Mouse (Mus musculus): Measurements from ENCODE around the gene Plekhg3.

DNA sequence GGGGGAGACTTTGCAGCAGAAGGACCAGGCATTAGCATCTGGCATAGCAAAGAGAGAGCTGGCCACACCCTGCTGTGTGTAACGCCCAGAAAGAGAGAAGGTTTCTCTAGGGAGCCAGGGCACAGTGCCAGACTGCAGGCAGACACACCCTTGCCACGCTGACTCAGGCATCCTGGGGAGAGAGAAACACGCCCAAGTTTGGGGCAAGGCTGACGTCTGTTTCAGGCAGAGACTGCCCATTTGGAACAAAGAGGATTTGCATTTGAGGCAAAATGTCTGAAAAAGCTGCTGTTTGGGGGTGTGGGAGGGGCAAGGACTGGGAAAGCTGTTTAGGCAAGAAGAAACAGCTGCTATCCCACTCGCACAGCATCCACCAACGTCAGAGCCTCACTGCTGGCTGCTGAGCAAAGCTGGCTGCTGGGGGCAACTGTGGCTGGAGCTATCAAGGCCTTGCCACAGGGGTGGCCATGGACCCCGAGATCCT, 63.2 kb downstream of the Plekhg3 start:
- TF ChIP-seq CHD2 (IDR thresholded peaks at IDR 0.05; ENCODE audit: low read depth, low read length) (no peak), ZNF384 (IDR thresholded peaks at IDR 0.05; ENCODE audit: low read depth, low read length) (no peak), ZC3H11A (IDR thresholded peaks at IDR 0.05; ENCODE audit: borderline replicate concordance, low read depth, low read length) (no peak), HCFC1 (IDR thresholded peaks at IDR 0.05; ENCODE audit: borderline replicate concordance, insufficient read depth, low read length) (no peak)
